Mouse (Mus musculus) urinary bladder, adult 18-20 months (tissue): ENCODE measurements at regions not wholly inside any gene's neighbourhood (a gene's known extent, or its start where the extent isn't known, plus 50 kb on each side); places are given as distances from the start of the nearest gene placed in this dataset.

Experiments used
- DNase-seq, 2 experiments: peaks; one replicate each; pipeline ENCODE4 v3.0.0; 2022; ENCODE audit warnings: low spot score in 2 of 2, mixed read lengths in 2 of 2

GRCm38 (mm10) chr6:50713297-50713696, 59.1 kb upstream of the Npvf start:
- DNase-seq, result no peak

- no peak for DNase-seq
These were observed 64.4 kb upstream of the Npvf start for GRCm38 (mm10) chr6:50718631-50719030.

GRCm38 (mm10) chr6:50720346-50720745, 66.1 kb upstream of the Npvf start:
- DNase-seq, result no peak

GRCm38 (mm10) chr6:50725640-50726039, 71.4 kb upstream of the Npvf start:
- DNase-seq, result no peak

GRCm38 (mm10) chr6:50726166-50726591, 71.9 kb upstream of the Npvf start:
- no peak for DNase-seq

GRCm38 (mm10) chr6:50730744-50731718, 76.8 kb upstream of the Npvf start:
- DNase-seq, result no peak

GRCm38 (mm10) chr6:50734701-50735100, 80.5 kb upstream of the Npvf start:
- DNase-seq, result no peak

GRCm38 (mm10) chr6:50735825-50736224, 81.6 kb upstream of the Npvf start:
- DNase-seq, result no peak

GRCm38 (mm10) chr6:50742009-50742408, 87.8 kb upstream of the Npvf start:
- DNase-seq, result no peak

- no peak for DNase-seq
These were observed 90.4 kb upstream of the Npvf start for GRCm38 (mm10) chr6:50744462-50745166.

- no peak for DNase-seq
These were observed 98.9 kb upstream of the Npvf start for GRCm38 (mm10) chr6:50753151-50753550.

- DNase-seq, result no peak
These were observed 100.5 kb upstream of the Npvf start for GRCm38 (mm10) chr6:50754786-50755185.

GRCm38 (mm10) chr6:50760367-50760766, 106.1 kb upstream of the Npvf start:
- DNase-seq, result no peak

- no peak for DNase-seq
These were observed 108.9 kb upstream of the Npvf start for GRCm38 (mm10) chr6:50763121-50763520.

- DNase-seq, result no peak
These were observed 112.2 kb upstream of the Npvf start for GRCm38 (mm10) chr6:50766442-50766915.

- DNase-seq, result no peak
These were observed 112.9 kb upstream of the Npvf start for GRCm38 (mm10) chr6:50767126-50767525.

- DNase-seq, result no peak
These were observed 113.6 kb upstream of the Npvf start for GRCm38 (mm10) chr6:50767827-50768226.

- DNase-seq, result no peak
These were observed 114.9 kb upstream of the Npvf start for GRCm38 (mm10) chr6:50769101-50769500.

- DNase-seq, result no peak
These were observed 116.2 kb upstream of the Npvf start for GRCm38 (mm10) chr6:50770481-50770880.

- no peak for DNase-seq
These were observed 121.4 kb upstream of the Npvf start for GRCm38 (mm10) chr6:50775637-50776036.

- DNase-seq, result no peak
These were observed 122.1 kb upstream of the Npvf start for GRCm38 (mm10) chr6:50776236-50776832.

GRCm38 (mm10) chr6:50776931-50777495, 122.8 kb upstream of the Npvf start:
- DNase-seq, result no peak
